Mouse (Mus musculus) liver, postnatal 0 days (tissue): ENCODE data around the gene Hoxd8. TPM values are rescaled to one million over a fixed set of nuclear protein-coding genes. Genes with fewer than 3 reads are reported as not detected.

ENCODE experiments used
- ATAC-seq: fragments of 200-750 bp; cut with Nextera tagmentation; 2 replicates; pipeline ENCODE4 v1.8.0; 2017; ENCODE audit warnings: mild to moderate bottlenecking, moderate library complexity
- DNase-seq: peaks from one replicate; pipeline ENCODE4 v3.0.0-alpha.2; 2016
- H3K27ac ChIP-seq: fragments of 300-500 bp; sonication (generic); 2 replicates; pipeline ENCODE4 v1.5.1; 2014; ENCODE audit warnings: antibody characterized with exemption, moderate library complexity, mild to moderate bottlenecking, low read depth
- H3K27me3 ChIP-seq: fragments of 300-500 bp; sonication (generic); 2 replicates; pipeline ENCODE4 v1.6.1; 2014; ENCODE audit warnings: low read length, control low read depth, mixed read lengths; ENCODE audit not compliant: insufficient read depth
- H3K36me3 ChIP-seq: fragments of 300-500 bp; sonication (generic); replicated peaks from 2 replicates; pipeline ENCODE4 v1.6.1; 2014; ENCODE audit warnings: mild to moderate bottlenecking, control low read depth, low read length, moderate library complexity, mixed read lengths; ENCODE audit not compliant: insufficient read depth
- H3K4me1 ChIP-seq: fragments of 300-500 bp; sonication (generic); 2 replicates; pipeline ENCODE4 v1.6.1; 2014; ENCODE audit warnings: antibody characterized with exemption, mild to moderate bottlenecking, control low read depth; ENCODE audit not compliant: insufficient read depth
- H3K4me2 ChIP-seq: fragments of 300-500 bp; sonication (generic); 2 replicates; pipeline ENCODE4 v1.6.1; 2014; ENCODE audit warnings: low read depth, mild to moderate bottlenecking, low read length, moderate library complexity, mixed read lengths
- H3K4me3 ChIP-seq: fragments of 300-500 bp; sonication (generic); 2 replicates; pipeline ENCODE4 v1.5.1; 2014; ENCODE audit warnings: low read depth, low read length
- H3K9ac ChIP-seq: fragments of 300-500 bp; sonication (generic); replicated peaks from 2 replicates; pipeline ENCODE4 v1.6.1; 2014; ENCODE audit warnings: mild to moderate bottlenecking, moderate library complexity
- H3K9me3 ChIP-seq: fragments of 300-500 bp; sonication (generic); 2 replicates; pipeline ENCODE4 v1.6.1; 2016; ENCODE audit warnings: mild to moderate bottlenecking, control low read depth, low read length, mixed read lengths
- CTCF ChIP-seq: sonication (generic); IDR thresholded peaks from 2 replicates; pipeline ENCODE4 v1.5.1; 2016; ENCODE audit warnings: antibody characterized with exemption, low read depth
- EP300 ChIP-seq: IDR thresholded peaks from 2 replicates; pipeline ENCODE4 v1.6.1; 2016; ENCODE audit warnings: antibody characterized with exemption, low read depth, mild to moderate bottlenecking
- WGBS: fragments of 180-500 bp; shearing (Covaris S2); extraction: QIAGEN DNeasy Blood & Tissue Kit; methylation state at CpG from one replicate; pipeline ENCODE4 v1.1.7; 2014; ENCODE audit not compliant: insufficient replicate concordance; 5-methylcytosine and 5-hydroxymethylcytosine counted together
- microRNA counts: library from miRNA; unstranded; fragments of <30 nt; microRNA quantifications from one replicate; lab custom pipeline; 2015
- microRNA-seq: library from miRNA; unstranded; fragments of <30 nt; microRNA quantifications from one replicate; pipeline ENCODE4, GENCODE M21; 2016
- polyA plus RNA-seq: library from polyadenylated mRNA; unstranded; fragments of >200 nt; fragmentation: Nextera tagmentation; extraction: Ambion mirVana; gene quantifications from 2 replicates; pipeline ENCODE4 v1.2.1, GENCODE M21; 2015

Gene Hoxd8
- polyA plus RNA-seq, 1 experiment from 2014 or later, result not detected

DNA sequence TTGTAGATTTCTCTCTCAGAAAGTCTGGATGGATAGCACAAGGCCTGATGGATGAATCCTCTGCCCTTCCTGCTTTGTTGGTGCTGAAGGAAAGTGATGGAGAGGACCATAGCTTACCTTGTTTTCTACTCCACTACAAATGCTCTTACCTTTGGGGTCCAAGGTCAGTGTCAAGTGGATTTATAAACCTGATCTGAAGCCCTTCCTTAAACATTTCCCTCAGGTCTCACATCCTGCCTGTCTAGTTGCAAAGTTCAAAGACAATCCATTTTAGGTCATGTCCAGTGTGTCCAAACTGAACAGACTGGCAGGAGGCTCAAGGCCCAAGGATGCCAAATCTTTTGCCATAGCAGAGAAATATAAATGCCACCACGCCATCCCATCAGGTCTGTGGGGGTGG lies 47.4 kb downstream of the Hoxd8 start:
- Histone ChIP-seq H3K27me3 (peaks cover 94% of the 10 kb centered on the region), H3K4me2 (no peak overlapping the region), H3K36me3 (no peaks in the 10 kb centered on the region), H3K4me1 (peaks cover 5% of the 10 kb centered on the region; the same call in 1 of the 2 replicates), H3K4me3 (no peak overlapping the region), H3K27ac (no peak overlapping the region), H3K9me3 (no peaks in the 10 kb centered on the region), H3K9ac (no peak overlapping the region)
- TF ChIP-seq EP300, result no peak
- no peak for TF ChIP-seq CTCF
- ATAC-seq, result no peak
- no peak for DNase-seq
- WGBS, result 67% methylated on average over 1 of the region's 1 CpGs

DNA sequence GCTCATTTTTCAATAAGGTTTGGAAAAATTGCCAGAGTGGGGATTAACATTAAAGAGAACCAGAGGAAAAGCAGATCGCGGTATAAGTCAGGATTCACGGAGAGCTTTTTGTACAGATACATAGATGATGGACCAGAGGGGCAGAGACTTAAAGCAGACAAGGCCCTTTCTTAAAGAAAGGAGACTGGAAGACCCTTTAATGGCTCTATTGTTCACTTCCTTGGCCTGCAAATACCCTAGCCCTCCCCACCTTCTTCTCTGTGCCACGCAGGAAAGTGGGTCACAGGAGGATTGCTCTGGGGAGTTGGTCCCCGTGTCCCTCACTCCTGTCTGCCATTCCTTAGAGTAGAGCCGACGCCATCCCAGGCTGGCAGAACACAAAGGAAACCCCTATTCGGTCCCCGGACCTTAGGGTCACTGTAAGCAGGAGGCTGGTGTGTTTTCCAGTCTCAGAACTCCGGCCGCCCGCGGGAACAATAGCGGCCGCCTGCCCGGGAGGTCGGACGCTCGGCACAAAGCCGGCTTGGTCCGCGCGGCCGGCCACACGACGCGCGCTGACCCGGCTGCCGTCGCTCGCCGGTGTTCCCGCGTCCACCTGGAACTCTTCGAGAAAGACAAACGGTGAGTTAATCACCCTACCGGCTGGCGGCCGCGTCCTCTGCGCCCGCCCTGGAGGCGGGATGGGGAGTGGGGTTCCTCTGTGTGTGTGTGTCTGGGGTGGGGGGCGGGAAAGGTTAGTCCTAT lies 48.2 kb downstream of the Hoxd8 start:
- 4% methylated on average over 45 of the region's 45 CpGs for WGBS
- no peak for DNase-seq
- peaks cover 91% of the 10 kb centered on the region for H3K27me3 ChIP-seq
- H3K9ac ChIP-seq, result no peak overlapping the region
- no peak for TF ChIP-seq CTCF
- TF ChIP-seq EP300, result no peak
- no peak overlapping the region for H3K4me2 ChIP-seq
- no peak overlapping the region for H3K27ac ChIP-seq
- peaks cover 5% of the 10 kb centered on the region; the same call in 1 of the 2 replicates for H3K4me1 ChIP-seq
- no peak for ATAC-seq
- no peak overlapping the region for H3K4me3 ChIP-seq
- no peaks in the 10 kb centered on the region for H3K36me3 ChIP-seq
- no peaks in the 10 kb centered on the region for H3K9me3 ChIP-seq

DNA sequence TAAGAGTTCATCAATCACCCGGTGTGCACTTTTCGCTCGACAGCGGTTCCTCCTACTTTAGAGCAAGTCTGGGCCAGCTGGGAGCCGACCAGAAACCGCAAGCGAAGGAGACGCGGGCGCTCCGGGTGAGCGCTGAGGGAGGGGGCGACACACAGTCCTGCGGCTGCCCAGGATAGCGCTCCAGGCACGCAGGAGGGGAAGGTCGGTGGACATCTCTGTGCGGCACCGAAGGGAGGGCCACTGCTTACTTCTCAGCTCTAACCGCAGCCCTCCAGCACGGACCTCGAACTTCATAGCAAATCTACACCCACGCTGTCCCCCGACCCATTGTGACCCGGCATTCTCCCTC lies 48.7 kb downstream of the Hoxd8 start:
- 0% methylated on average over 23 of the region's 25 CpGs for WGBS
- DNase-seq, result no peak
- H3K4me2 ChIP-seq, result no peak overlapping the region
- no peak overlapping the region for H3K9ac ChIP-seq
- H3K27ac ChIP-seq, result no peak overlapping the region
- peaks cover 91% of the 10 kb centered on the region for H3K27me3 ChIP-seq
- no peak for ATAC-seq
- no peak overlapping the region for H3K4me3 ChIP-seq
- no peak for TF ChIP-seq EP300
- TF ChIP-seq CTCF, result no peak
- no peaks in the 10 kb centered on the region for H3K36me3 ChIP-seq
- H3K9me3 ChIP-seq, result no peaks in the 10 kb centered on the region
- peaks cover 5% of the 10 kb centered on the region; the same call in 1 of the 2 replicates for H3K4me1 ChIP-seq

DNA sequence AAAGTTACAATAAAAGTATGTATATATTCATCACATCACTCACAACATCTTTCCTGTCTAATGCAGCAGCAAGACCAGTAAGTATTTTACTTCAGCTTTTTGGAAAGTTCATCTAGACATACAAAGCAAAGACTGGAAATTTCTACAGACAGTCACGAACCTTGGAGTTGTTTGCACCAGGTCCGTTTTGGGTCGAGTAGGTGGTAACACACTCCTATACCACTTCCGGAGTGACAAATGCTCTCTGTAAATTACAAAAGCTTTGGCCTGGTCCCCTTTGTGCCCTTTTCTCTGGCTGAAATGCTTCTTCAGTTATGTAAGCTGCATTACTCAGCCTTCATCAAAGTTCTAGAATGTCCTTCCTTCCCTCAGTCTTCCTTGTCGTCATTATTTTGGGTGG lies 49.3 kb downstream of the Hoxd8 start:
- peaks cover 91% of the 10 kb centered on the region for H3K27me3 ChIP-seq
- DNase-seq (no peak), ATAC-seq (no peak)
- H3K9me3 ChIP-seq, result no peaks in the 10 kb centered on the region
- no peak overlapping the region for H3K9ac ChIP-seq
- no peak overlapping the region for H3K27ac ChIP-seq
- no peak for TF ChIP-seq CTCF
- no peak for TF ChIP-seq EP300
- H3K4me1 ChIP-seq, result peaks cover 5% of the 10 kb centered on the region; the same call in 1 of the 2 replicates
- no peak overlapping the region for H3K4me2 ChIP-seq
- H3K4me3 ChIP-seq, result no peak overlapping the region
- no peaks in the 10 kb centered on the region for H3K36me3 ChIP-seq
- WGBS, result 12% methylated on average over 5 of the region's 5 CpGs

MicroRNAs encoded within 50 kb of the gene (microRNA counts, 519-probe panel; counts per million panel counts)
- not detected for microRNA mmu-miR-10b (lab: Ali Mortazavi, UCI)

Small RNA genes within 50 kb of the gene (microRNA-seq; reads per million reads assigned to microRNA genes)
- gene Gm44463, result not detected
- gene Mir10b, result 315 reads per million, percentile 56 among the genes with 10 or more reads in this experiment

Other genes with a start within 250 kb of the Hoxd8 start
- gene Lnpk, start 125.2 kb upstream of the Hoxd8 start, polyA plus RNA-seq, result 9.6 and 11.1 TPM in 2 replicates
- not detected in 2 replicates for gene Evx2, start 45.1 kb upstream of the Hoxd8 start, polyA plus RNA-seq
- gene Hoxd13, start 36.3 kb upstream of the Hoxd8 start, polyA plus RNA-seq, result not detected in 2 replicates
- not detected in 2 replicates for gene Hoxd12, start 29.6 kb upstream of the Hoxd8 start, polyA plus RNA-seq
- gene Hoxd11, start 25.1 kb upstream of the Hoxd8 start, polyA plus RNA-seq, result not detected in 2 replicates
- gene Hoxd10, start 12.7 kb upstream of the Hoxd8 start, polyA plus RNA-seq, result not detected in 2 replicates
- gene Hoxd9, start 6.9 kb upstream of the Hoxd8 start, polyA plus RNA-seq, result not detected in 2 replicates
- not detected in 2 replicates for gene Hoxd3, start 7.3 kb downstream of the Hoxd8 start, polyA plus RNA-seq
- gene Hoxd4, start 7.3 kb downstream of the Hoxd8 start, polyA plus RNA-seq, result not detected in 2 replicates
- not detected in 2 replicates for gene Gm28230, start 22.1 kb downstream of the Hoxd8 start, polyA plus RNA-seq
- not detected in 2 replicates for gene Hoxd1, start 58.4 kb downstream of the Hoxd8 start, polyA plus RNA-seq
- gene Mtx2, start 121.2 kb downstream of the Hoxd8 start, polyA plus RNA-seq, result 60.7 and 66.0 TPM in 2 replicates